Mouse (Mus musculus): ENCODE results near the gene Sfxn3.

The Sfxn3 gene

GRCm38 (mm10) chr19:45014981-45015402, 32.3 kb upstream of the Sfxn3 start:
- no peak for DNase-seq (ENCODE audit: low read depth, low spot score)
- H3K27me3 ChIP-seq (ENCODE audit: control insufficient read depth, insufficient read depth, low read length, poor library complexity, severe bottlenecking) = no peaks in the 10 kb centered on the region; the same call in 1 of the 2 replicates
- peaks cover 5% of the 10 kb centered on the region for H3K36me3 ChIP-seq (ENCODE audit: control insufficient read depth, insufficient read depth, low read length, poor library complexity, severe bottlenecking)

GRCm38 (mm10) chr19:45015518-45016281, 31.6 kb upstream of the Sfxn3 start:
- peak; percentile 69 for DNase-seq (ENCODE audit: low read depth, low spot score)
- Histone ChIP-seq H3K27me3 (ENCODE audit: control insufficient read depth, insufficient read depth, low read length, poor library complexity, severe bottlenecking) (no peaks in the 10 kb centered on the region; the same call in 1 of the 2 replicates), H3K36me3 (ENCODE audit: control insufficient read depth, insufficient read depth, low read length, poor library complexity, severe bottlenecking) (peaks cover 4% of the 10 kb centered on the region; the same call in 1 of the 2 replicates)

- no peaks in the 10 kb centered on the region; the same call in 1 of the 2 replicates for H3K36me3 ChIP-seq (ENCODE audit: control insufficient read depth, insufficient read depth, low read length, poor library complexity, severe bottlenecking)
- DNase-seq (ENCODE audit: low read depth, low spot score) = no peak
These were observed 30.7 kb upstream of the Sfxn3 start for GRCm38 (mm10) chr19:45016341-45017215.

GRCm38 (mm10) chr19:45017216-45017771, 30.0 kb upstream of the Sfxn3 start:
- Histone ChIP-seq H3K27me3 (ENCODE audit: control insufficient read depth, insufficient read depth, low read length, poor library complexity, severe bottlenecking) (no peaks in the 10 kb centered on the region; the same call in 1 of the 2 replicates), H3K36me3 (ENCODE audit: control insufficient read depth, insufficient read depth, low read length, poor library complexity, severe bottlenecking) (no peaks in the 10 kb centered on the region)
- DNase-seq (ENCODE audit: low read depth, low spot score) = peak; percentile 47

More at GRCm38 (mm10) chr19:45016341-45017215, 30.7 kb upstream of the Sfxn3 start:
- H3K27me3 ChIP-seq (ENCODE audit: control insufficient read depth, insufficient read depth, low read length, poor library complexity, severe bottlenecking) = no peaks in the 10 kb centered on the region; the same call in 1 of the 2 replicates

GRCm38 (mm10) chr19:45017909-45018308, 29.4 kb upstream of the Sfxn3 start:
- Histone ChIP-seq H3K36me3 (ENCODE audit: control insufficient read depth, insufficient read depth, low read length, poor library complexity, severe bottlenecking) (no peaks in the 10 kb centered on the region), H3K27me3 (ENCODE audit: control insufficient read depth, insufficient read depth, low read length, poor library complexity, severe bottlenecking) (no peaks in the 10 kb centered on the region; the same call in 1 of the 2 replicates)
- peak; percentile 65 for DNase-seq (ENCODE audit: low read depth, low spot score)

GRCm38 (mm10) chr19:45018351-45018831, 28.9 kb upstream of the Sfxn3 start:
- no peak for DNase-seq (ENCODE audit: low read depth, low spot score)
- no peaks in the 10 kb centered on the region for H3K36me3 ChIP-seq (ENCODE audit: control insufficient read depth, insufficient read depth, low read length, poor library complexity, severe bottlenecking)
- no peaks in the 10 kb centered on the region; the same call in 1 of the 2 replicates for H3K27me3 ChIP-seq (ENCODE audit: control insufficient read depth, insufficient read depth, low read length, poor library complexity, severe bottlenecking)

GRCm38 (mm10) chr19:45020348-45020747, 27.0 kb upstream of the Sfxn3 start:
- no peak for DNase-seq (ENCODE audit: low read depth, low spot score)
- H3K27me3 ChIP-seq (ENCODE audit: control insufficient read depth, insufficient read depth, low read length, poor library complexity, severe bottlenecking) = no peaks in the 10 kb centered on the region; the same call in 1 of the 2 replicates
- H3K36me3 ChIP-seq (ENCODE audit: control insufficient read depth, insufficient read depth, low read length, poor library complexity, severe bottlenecking) = no peaks in the 10 kb centered on the region

- no peak for DNase-seq (ENCODE audit: low read depth, low spot score)
- Histone ChIP-seq H3K36me3 (ENCODE audit: control insufficient read depth, insufficient read depth, low read length, poor library complexity, severe bottlenecking) (no peaks in the 10 kb centered on the region), H3K27me3 (ENCODE audit: control insufficient read depth, insufficient read depth, low read length, poor library complexity, severe bottlenecking) (no peaks in the 10 kb centered on the region; the same call in 1 of the 2 replicates)
These were observed 25.9 kb upstream of the Sfxn3 start for GRCm38 (mm10) chr19:45021362-45021761.

GRCm38 (mm10) chr19:45023993-45024392, 23.3 kb upstream of the Sfxn3 start:
- Histone ChIP-seq H3K27me3 (ENCODE audit: control insufficient read depth, insufficient read depth, low read length, poor library complexity, severe bottlenecking) (no peaks in the 10 kb centered on the region), H3K36me3 (ENCODE audit: control insufficient read depth, insufficient read depth, low read length, poor library complexity, severe bottlenecking) (no peaks in the 10 kb centered on the region)
- no peak for DNase-seq (ENCODE audit: low read depth, low spot score)

- DNase-seq (ENCODE audit: low read depth, low spot score) = no peak
- Histone ChIP-seq H3K36me3 (ENCODE audit: control insufficient read depth, insufficient read depth, low read length, poor library complexity, severe bottlenecking) (no peaks in the 10 kb centered on the region), H3K27me3 (ENCODE audit: control insufficient read depth, insufficient read depth, low read length, poor library complexity, severe bottlenecking) (no peaks in the 10 kb centered on the region)
These were observed 22.5 kb upstream of the Sfxn3 start for GRCm38 (mm10) chr19:45024775-45025174.

- DNase-seq (ENCODE audit: low read depth, low spot score) = no peak
- Histone ChIP-seq H3K36me3 (ENCODE audit: control insufficient read depth, insufficient read depth, low read length, poor library complexity, severe bottlenecking) (no peaks in the 10 kb centered on the region), H3K27me3 (ENCODE audit: control insufficient read depth, insufficient read depth, low read length, poor library complexity, severe bottlenecking) (no peaks in the 10 kb centered on the region)
These were observed 21.2 kb upstream of the Sfxn3 start for GRCm38 (mm10) chr19:45025937-45026568.

GRCm38 (mm10) chr19:45026958-45027670, 20.2 kb upstream of the Sfxn3 start:
- no peaks in the 10 kb centered on the region for H3K27me3 ChIP-seq (ENCODE audit: control insufficient read depth, insufficient read depth, low read length, poor library complexity, severe bottlenecking)

GRCm38 (mm10) chr19:45027848-45028247, 19.5 kb upstream of the Sfxn3 start:
- DNase-seq (ENCODE audit: low read depth, low spot score) = no peak

More at GRCm38 (mm10) chr19:45026958-45027670, 20.2 kb upstream of the Sfxn3 start:
- H3K36me3 ChIP-seq (ENCODE audit: control insufficient read depth, insufficient read depth, low read length, poor library complexity, severe bottlenecking) = no peaks in the 10 kb centered on the region
- DNase-seq (ENCODE audit: low read depth, low spot score) = no peak

More at GRCm38 (mm10) chr19:45027848-45028247, 19.5 kb upstream of the Sfxn3 start:
- H3K27me3 ChIP-seq (ENCODE audit: control insufficient read depth, insufficient read depth, low read length, poor library complexity, severe bottlenecking) = no peaks in the 10 kb centered on the region
- no peaks in the 10 kb centered on the region for H3K36me3 ChIP-seq (ENCODE audit: control insufficient read depth, insufficient read depth, low read length, poor library complexity, severe bottlenecking)

Data from splenic B cell, adult 2 months (primary cell).